17 mouse cellular contexts compared by ENCODE assay signal in the genomic region with DNA sequence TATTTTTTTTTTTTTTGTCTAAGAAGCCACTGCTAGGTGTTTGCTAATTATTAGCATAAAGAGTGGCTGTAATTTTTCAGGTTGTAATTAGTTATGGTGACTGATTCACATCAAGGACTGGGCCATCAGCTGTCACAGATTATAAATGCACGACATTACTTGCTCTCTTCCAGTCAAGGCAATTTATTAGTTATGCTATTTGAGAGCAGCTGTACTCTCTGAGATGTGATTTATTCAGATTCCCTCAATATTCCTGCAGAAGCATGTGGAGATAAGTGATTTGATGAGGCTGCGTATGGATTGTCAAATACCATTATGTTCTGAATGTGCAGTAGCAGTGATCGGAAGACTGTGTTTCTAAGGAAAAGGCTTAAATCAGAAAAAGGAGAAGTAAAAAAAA.
A peak's percentile ranks its signal among the peaks of the same experiment; 100 is the strongest.
DNase-seq lines count a peak whose midpoint lies in the region; ATAC-seq lines count a peak whose summit lies in the region.
"Had no signal": no experiment of that assay in that cellular context is flagged by ENCODE, and none has a peak within 500 bp of the region (broad histone marks: within the 10 kb centered on the region; RNA-seq: fewer than 3 reads in every experiment).

No protein-coding gene starts in this region.

- no peak overlapping the region for H3K9ac ChIP-seq in hindbrain, embryonic 11.5 days (ENCODE audit: low read depth, low read length)
- H3K9ac ChIP-seq in hindbrain, embryonic 13.5 days: no peak overlapping the region

- no peaks in the 10 kb centered on the region for H3K9me3 ChIP-seq in hindbrain, embryonic 11.5 days (ENCODE audit: control insufficient read depth, low read length)
- no peaks in the 10 kb centered on the region for H3K9me3 ChIP-seq in hindbrain, embryonic 10.5 days
- no peaks in the 10 kb centered on the region for H3K9me3 ChIP-seq in hindbrain, embryonic 13.5 days

- no peaks in the 10 kb centered on the region for H3K4me1 ChIP-seq in hindbrain, embryonic 11.5 days (replicated peaks; ENCODE audit: control insufficient read depth, insufficient read depth, low read length)
- H3K4me1 ChIP-seq in hindbrain, embryonic 10.5 days (replicated peaks): no peaks in the 10 kb centered on the region
- H3K4me1 ChIP-seq in hindbrain, embryonic 13.5 days (replicated peaks): no peaks in the 10 kb centered on the region

- ATAC-seq in hindbrain, embryonic 11.5 days (ENCODE audit: low FRiP score): peak; percentile 50
- peak; percentile 84 for ATAC-seq in hindbrain, embryonic 13.5 days (ENCODE audit: low FRiP score)

- H3K4me3 ChIP-seq in hindbrain, embryonic 11.5 days (ENCODE audit: low read depth, low read length): no peak overlapping the region
- H3K4me3 ChIP-seq in hindbrain, embryonic 10.5 days: no peak overlapping the region
- no peak overlapping the region for H3K4me3 ChIP-seq in hindbrain, embryonic 13.5 days
- H3K4me3 ChIP-seq: myocyte had no signal

- no peak for DNase-seq in hindbrain, embryonic 11.5 days (ENCODE audit: low spot score)
- no peak for DNase-seq in hindbrain, embryonic 10.5 days (ENCODE audit: low spot score)
- peak; percentile 4 for DNase-seq in mesoderm, embryonic 11.5 days (ENCODE audit: low read depth, low spot score)
- peak; percentile 8 for DNase-seq in retina, embryonic 14.5 days (ENCODE audit: low spot score)
- DNase-seq in embryo, embryonic 9.5 days (ENCODE audit: extremely low spot score): no peak
- no peak for DNase-seq in thymus, postnatal 10 days (ENCODE audit: low spot score in 2 of 2)
- DNase-seq: adrenal gland, postnatal 25 days; B cell, adult 2 months; cerebellum, adult 11-12 months; cerebellum, postnatal 25 days; kidney, adult 2 months; kidney, postnatal 14 days; liver; lung, postnatal 10 days; right cerebral cortex, postnatal 25 days had no signal

- no peak overlapping the region for H3K4me2 ChIP-seq in hindbrain, embryonic 11.5 days (replicated peaks; ENCODE audit: low read depth, low read length)
- no peak overlapping the region for H3K4me2 ChIP-seq in hindbrain, embryonic 13.5 days

- no peaks in the 10 kb centered on the region for H3K36me3 ChIP-seq in hindbrain, embryonic 11.5 days (ENCODE audit: control insufficient read depth, insufficient read depth, low read length)
- H3K36me3 ChIP-seq in hindbrain, embryonic 10.5 days: no peaks in the 10 kb centered on the region
- no peaks in the 10 kb centered on the region for H3K36me3 ChIP-seq in hindbrain, embryonic 13.5 days

- 72% methylated on average over 3 of the region's 3 CpGs for WGBS in hindbrain, embryonic 11.5 days
- 86% methylated on average over 3 of the region's 3 CpGs for WGBS in hindbrain, embryonic 10.5 days
- 48% methylated on average over 3 of the region's 3 CpGs for WGBS in hindbrain, embryonic 13.5 days

- H3K27ac ChIP-seq in hindbrain, embryonic 11.5 days (ENCODE audit: low read depth, low read length): no peak overlapping the region
- H3K27ac ChIP-seq in hindbrain, embryonic 10.5 days: no peak overlapping the region
- no peak overlapping the region for H3K27ac ChIP-seq in hindbrain, embryonic 13.5 days

- H3K27me3 ChIP-seq in hindbrain, embryonic 11.5 days (ENCODE audit: control insufficient read depth, insufficient read depth, low read length): no peaks in the 10 kb centered on the region
- H3K27me3 ChIP-seq in hindbrain, embryonic 10.5 days (ENCODE audit: insufficient read depth, poor library complexity, severe bottlenecking): no peaks in the 10 kb centered on the region
- no peaks in the 10 kb centered on the region for H3K27me3 ChIP-seq in hindbrain, embryonic 13.5 days

Comparison
In these comparisons a context has a peak if more than half of its experiments do, and no peak if none do; other contexts are left out.
1. DNase-seq: peak in mesoderm, embryonic 11.5 days (single experiment) and retina, embryonic 14.5 days (single experiment); none in hindbrain, embryonic 11.5 days (single experiment), hindbrain, embryonic 10.5 days (single experiment), embryo, embryonic 9.5 days (single experiment) and thymus, postnatal 10 days (0 of 2).